Mouse (Mus musculus) layer of hippocampus, adult 11-12 months (tissue): ENCODE results near the gene Nom1.

Experiments
- DNase-seq: peaks from one replicate; pipeline ENCODE4 v3.0.0; 2022; ENCODE audit warnings: low spot score

The Nom1 gene

GRCm38 (mm10) chr5:29470851-29471394 is 36.5 kb downstream of the Nom1 start:
- DNase-seq: no peak

GRCm38 (mm10) chr5:29471396-29471795 is 36.9 kb downstream of the Nom1 start:
- DNase-seq: no peak

DNA sequence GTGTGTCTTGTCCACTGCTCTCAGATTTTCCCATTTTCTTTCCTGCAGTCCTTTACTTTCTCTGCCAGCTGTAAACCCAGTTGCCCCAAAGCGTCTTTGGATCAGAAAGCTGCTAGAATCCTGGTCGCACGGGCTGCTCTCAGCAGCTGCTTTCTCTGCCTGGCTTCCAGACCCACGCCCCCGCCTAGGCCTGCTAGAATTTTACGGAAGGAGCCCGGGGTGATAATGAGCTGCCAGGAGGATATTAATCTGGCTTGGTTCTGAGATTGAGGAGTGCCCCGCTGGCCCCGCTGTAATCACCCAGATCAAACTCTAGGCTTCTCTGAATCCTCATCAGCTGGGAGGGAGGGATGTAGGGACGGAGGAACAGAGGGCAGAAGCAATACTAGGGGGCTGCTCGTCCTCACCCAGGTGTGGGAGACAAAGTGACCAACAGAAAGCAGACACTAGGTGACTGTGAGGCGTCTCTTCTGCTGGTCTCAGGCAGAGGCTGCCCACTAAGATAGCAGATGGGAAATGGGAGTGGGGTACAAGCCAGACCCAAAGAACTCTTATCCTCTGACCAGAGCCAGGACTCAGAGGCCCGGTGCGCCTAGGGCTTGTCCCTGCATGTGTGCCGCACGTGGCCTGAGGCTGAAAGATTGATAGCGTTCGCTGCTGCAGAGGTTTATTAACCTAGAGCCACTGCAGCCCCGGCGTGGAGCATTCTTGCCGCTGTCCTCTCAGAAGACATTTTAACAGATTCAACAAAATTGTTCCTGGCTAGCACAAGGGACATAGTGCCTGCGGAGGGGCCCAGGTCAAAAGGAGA is 37.6 kb downstream of the Nom1 start:
- no peak for DNase-seq

DNA sequence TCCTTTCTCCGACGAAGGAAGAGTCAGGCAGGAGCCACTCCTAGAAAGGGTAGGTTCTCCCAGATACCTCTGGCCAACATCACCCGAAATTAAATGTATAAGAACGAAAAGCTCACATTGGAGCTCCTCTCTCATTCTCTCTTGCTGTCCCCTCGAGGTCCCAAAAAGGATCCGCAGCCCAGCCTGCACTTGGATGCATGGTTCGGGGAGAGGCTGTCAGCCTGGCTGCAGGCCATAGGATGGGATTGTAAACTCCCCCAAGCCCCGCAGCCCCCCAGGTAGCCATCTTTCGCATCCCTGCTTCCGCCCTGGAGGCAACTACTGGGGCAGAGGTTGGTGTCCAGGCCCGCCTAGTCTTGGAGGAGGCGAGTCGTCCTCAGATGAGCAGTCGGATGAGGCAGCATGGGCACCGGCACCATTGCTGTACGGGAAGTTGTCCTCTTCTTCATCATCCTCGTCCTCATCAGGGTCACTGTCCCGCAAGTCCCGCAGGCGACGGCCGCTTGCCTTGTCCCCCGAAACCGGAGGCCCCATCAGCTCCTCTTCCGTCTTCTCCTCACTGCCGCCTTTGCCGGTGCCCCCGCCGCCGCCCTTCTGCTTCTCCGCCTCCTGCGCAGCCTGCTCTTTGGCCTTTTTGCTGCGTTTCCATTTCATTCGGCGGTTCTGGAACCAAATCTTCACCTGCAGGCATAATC is 39.2 kb downstream of the Nom1 start:
- no peak for DNase-seq

- no peak for DNase-seq
Observed at GRCm38 (mm10) chr5:29474246-29474960, 39.9 kb downstream of the Nom1 start.

GRCm38 (mm10) chr5:29475041-29475440 is 40.6 kb downstream of the Nom1 start:
- DNase-seq: no peak

DNA sequence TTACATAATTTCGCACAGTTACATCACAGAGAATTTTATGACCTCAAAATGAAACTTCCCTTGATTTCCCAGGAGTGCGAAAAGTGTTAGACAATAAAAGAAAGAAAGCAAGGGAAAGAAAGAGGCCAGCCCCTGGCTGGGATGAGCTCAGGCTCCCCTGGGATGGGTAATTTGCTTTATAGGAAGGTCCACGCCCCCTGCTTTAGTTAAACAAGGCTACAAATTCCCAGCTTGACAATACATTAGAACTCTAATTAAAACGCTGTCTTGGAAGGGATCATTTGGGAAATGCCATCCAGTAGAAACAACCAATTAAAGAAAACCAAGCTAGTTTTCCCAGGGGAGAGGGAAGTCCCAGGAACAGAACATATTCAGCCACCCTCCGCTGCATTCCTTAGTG is 41.1 kb downstream of the Nom1 start:
- DNase-seq: no peak

- DNase-seq: no peak
Observed at GRCm38 (mm10) chr5:29476021-29476420, 41.6 kb downstream of the Nom1 start.

GRCm38 (mm10) chr5:29477474-29478207 is 43.2 kb downstream of the Nom1 start:
- no peak for DNase-seq

GRCm38 (mm10) chr5:29478208-29479197 is 44.0 kb downstream of the Nom1 start, which contains the start of gene Mnx1:
Gene Mnx1, minus strand, starts transcription at chr5:29478470.
- DNase-seq: no peak

DNA sequence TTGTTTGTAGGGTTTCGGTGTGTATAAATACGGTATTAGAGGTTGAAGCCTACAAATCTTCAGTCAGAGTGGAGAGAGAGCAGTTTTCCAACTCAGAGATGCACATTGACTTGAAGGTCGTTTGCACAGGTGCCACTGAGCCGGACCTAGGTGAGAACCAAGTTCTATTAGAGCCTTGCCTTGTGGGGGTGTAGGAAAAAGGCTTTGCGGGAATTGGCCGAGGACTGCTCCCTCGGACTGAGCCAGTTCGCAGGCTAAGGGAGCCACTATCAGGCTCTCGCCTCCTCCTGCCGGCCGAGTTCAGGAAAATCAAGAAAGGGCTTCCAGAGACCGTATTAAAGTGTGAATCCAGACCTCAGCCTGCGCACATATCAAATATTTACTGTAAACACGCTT is 44.7 kb downstream of the Nom1 start:
- no peak for DNase-seq

GRCm38 (mm10) chr5:29483801-29484200 is 49.3 kb downstream of the Nom1 start:
- DNase-seq: no peak

DNA sequence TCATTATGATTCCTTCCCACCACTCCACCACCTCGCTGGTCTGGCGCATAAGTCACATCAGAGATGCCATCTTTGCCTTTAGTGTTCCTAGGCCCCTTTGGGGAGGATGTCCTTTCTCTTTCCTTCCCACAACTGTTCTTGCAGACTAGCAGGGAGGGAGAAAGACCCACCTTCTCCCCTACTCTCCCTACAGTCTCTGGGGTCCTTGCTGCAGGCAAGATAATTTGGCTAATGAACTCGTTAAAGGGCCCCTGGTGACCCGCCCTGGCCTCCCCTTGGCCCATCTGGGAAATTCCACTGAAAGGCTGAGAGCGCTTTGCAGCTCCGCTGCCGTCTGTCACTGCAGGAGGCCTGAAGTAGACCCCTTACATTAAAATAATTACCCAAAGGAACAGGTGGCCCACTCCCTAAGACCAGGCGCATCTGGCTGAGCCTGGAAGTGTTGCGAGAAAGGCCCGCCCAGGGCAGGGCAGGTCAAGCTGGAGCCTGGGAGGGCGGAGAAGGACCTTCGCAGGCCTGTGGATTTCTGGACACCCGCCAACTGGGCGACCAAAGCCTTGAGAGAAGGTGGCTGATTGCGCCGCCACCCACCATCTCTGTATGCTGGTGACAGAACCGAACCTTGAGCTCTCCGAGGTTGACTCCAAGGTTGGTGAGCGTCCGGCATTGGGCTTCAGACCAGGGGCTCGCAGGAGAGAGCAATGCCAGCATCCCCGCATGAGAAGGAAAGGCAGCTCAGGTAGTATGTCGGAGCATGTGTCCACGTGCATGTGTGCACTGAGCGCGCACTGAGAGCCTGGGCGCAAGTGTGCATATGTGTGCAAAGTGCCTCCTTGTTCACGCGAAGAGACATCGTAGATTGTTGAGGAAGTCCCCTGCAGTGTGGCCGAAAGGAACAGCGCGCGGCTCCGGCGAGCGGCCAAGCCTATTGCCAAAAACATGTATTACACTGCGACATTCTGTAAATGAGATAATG is 50.8 kb downstream of the Nom1 start:
- DNase-seq: no peak

DNA sequence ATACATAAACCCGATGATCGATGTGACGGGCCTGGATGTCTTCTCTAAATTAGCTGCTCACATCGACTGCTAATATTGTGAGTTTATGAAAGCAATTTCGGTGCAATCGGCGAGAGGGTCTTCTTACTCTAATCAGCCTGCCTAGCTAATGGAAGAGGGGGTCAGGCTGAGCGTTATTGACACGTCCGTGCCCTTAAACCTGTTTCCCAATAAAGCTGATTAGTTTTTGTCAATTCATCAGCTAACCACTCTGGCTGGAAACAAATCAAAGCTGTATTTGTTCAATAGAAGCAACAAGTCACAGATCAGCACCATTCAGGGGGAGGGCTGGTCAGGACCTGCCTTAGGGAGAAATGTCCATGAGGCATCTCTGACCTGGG is 51.5 kb downstream of the Nom1 start:
- no peak for DNase-seq

GRCm38 (mm10) chr5:29487321-29487720 is 52.9 kb downstream of the Nom1 start:
- no peak for DNase-seq

- no peak for DNase-seq
Observed at GRCm38 (mm10) chr5:29507013-29507412, 72.5 kb downstream of the Nom1 start.
